ENCODE assay signal across 29 mouse cellular contexts in genomic region chr7:135593286-135593685, GRCm38 (mm10). TPM values are rescaled to one million over a fixed set of nuclear protein-coding genes. Genes with fewer than 3 reads are reported as not detected.
DNase-seq lines count a peak whose midpoint lies in the region; ATAC-seq and TF ChIP-seq lines count a peak whose summit lies in the region.
"Had no signal": no experiment of that assay in that cellular context is flagged by ENCODE, and none has a peak within 500 bp of the region (broad histone marks: within the 10 kb centered on the region; RNA-seq: fewer than 3 reads in every experiment).

No protein-coding gene starts in this region.

- no peak overlapping the region for H3K9ac ChIP-seq in heart, embryonic 11.5 days (ENCODE audit: low read depth, low read length)
- no peak overlapping the region for H3K9ac ChIP-seq in liver, embryonic 15.5 days
- H3K9ac ChIP-seq: embryonic facial prominence, embryonic 13.5 days; forebrain, embryonic 15.5 days; heart, embryonic 15.5 days; limb, embryonic 15.5 days; lung, embryonic 14.5 days; neural tube, embryonic 13.5 days had no signal

- no peak overlapping the region for H3K4me3 ChIP-seq in heart, embryonic 11.5 days (ENCODE audit: low read depth, low read length)
- no peak overlapping the region for H3K4me3 ChIP-seq in bone marrow, adult 2 months (replicated peaks; ENCODE audit: control insufficient read depth, low read depth, low read length)
- no peak overlapping the region for H3K4me3 ChIP-seq in liver, embryonic 15.5 days (replicated peaks)
- H3K4me3 ChIP-seq: embryonic facial prominence, embryonic 13.5 days; forebrain, embryonic 10.5 days; forebrain, embryonic 15.5 days; gastrocnemius, adult 2 months; heart, embryonic 15.5 days; limb, embryonic 10.5 days; limb, embryonic 15.5 days; neural tube, embryonic 13.5 days had no signal

- ATAC-seq in heart, embryonic 11.5 days (replicated peaks; ENCODE audit: insufficient number of reproducible peaks, low FRiP score, low TSS enrichment) = no peak
- ATAC-seq in liver, embryonic 15.5 days (ENCODE audit: insufficient read depth) = no peak
- ATAC-seq: forebrain, embryonic 15.5 days; hindbrain, postnatal 0 days; intestine, embryonic 16.5 days had no signal

- H3K4me2 ChIP-seq in heart, embryonic 11.5 days = no peak overlapping the region
- H3K4me2 ChIP-seq in liver, embryonic 15.5 days = no peak overlapping the region
- H3K4me2 ChIP-seq: embryonic facial prominence, embryonic 13.5 days; forebrain, embryonic 15.5 days; heart, embryonic 15.5 days; limb, embryonic 15.5 days; lung, embryonic 14.5 days; midbrain, embryonic 11.5 days; neural tube, embryonic 13.5 days had no signal

- peak overlapping the region; percentile 15; the same call in 1 of the 2 replicates for H3K27ac ChIP-seq in heart, embryonic 11.5 days (ENCODE audit: low read depth, low read length)
- H3K27ac ChIP-seq in bone marrow, adult 2 months (ENCODE audit: control insufficient read depth, insufficient read depth, low read depth, low read length, poor library complexity) = peak overlapping the region; percentile 49; the same call in 1 of the 2 replicates
- H3K27ac ChIP-seq in liver, embryonic 15.5 days (replicated peaks) = peak overlapping the region; percentile 72
- H3K27ac ChIP-seq: embryonic facial prominence, embryonic 13.5 days; forebrain, embryonic 10.5 days; forebrain, embryonic 15.5 days; gastrocnemius, adult 2 months; heart, embryonic 15.5 days; hindbrain, postnatal 0 days; kidney, postnatal 0 days; limb, embryonic 10.5 days; limb, embryonic 15.5 days; neural tube, embryonic 13.5 days had no signal

- no peak for TF ChIP-seq POLR2A in bone marrow, adult 2 months (IDR thresholded peaks at IDR 0.05; ENCODE audit: borderline replicate concordance, control insufficient read depth, low read depth, low read length)

- H3K36me3 ChIP-seq in heart, embryonic 11.5 days (ENCODE audit: control insufficient read depth, insufficient read depth, low read length) = no peaks in the 10 kb centered on the region
- no peaks in the 10 kb centered on the region for H3K36me3 ChIP-seq in liver, embryonic 15.5 days (replicated peaks)
- H3K36me3 ChIP-seq: embryonic facial prominence, embryonic 13.5 days; forebrain, embryonic 10.5 days; forebrain, embryonic 15.5 days; heart, embryonic 15.5 days; limb, embryonic 10.5 days; limb, embryonic 15.5 days; neural tube, embryonic 13.5 days had no signal

- DNase-seq in heart, adult 18-20 months = no peak
- DNase-seq in thymus, postnatal 0 days (ENCODE audit: low spot score) = peak; percentile 66
- DNase-seq in thymus, adult 18-20 months = no peak
- no peak for DNase-seq in urinary bladder, postnatal 14 days (ENCODE audit: low spot score)
- DNase-seq in frontal cortex, postnatal 10 days (ENCODE audit: low spot score in 2 of 2) = no peak
- DNase-seq: adrenal gland, postnatal 10 days; cerebellum, adult 11-12 months; cerebellum, postnatal 10 days; gastrocnemius, adult 2 months; kidney, adult 8-10 months; kidney, postnatal 4 days; lung, embryonic 14.5 days; lung, postnatal 14 days; retina, postnatal 1 day; right cerebral cortex, postnatal 14 days had no signal

- 0 out of 2 replicates have a peak, but pooled peaks have one; percentile 13 for TF ChIP-seq CTCF in bone marrow, adult 2 months (IDR thresholded peaks at IDR 0.05; ENCODE audit: control insufficient read depth, insufficient read depth, low read length)

- H3K27me3 ChIP-seq in heart, embryonic 11.5 days (ENCODE audit: control insufficient read depth, insufficient read depth, low read length) = peaks cover 10% of the 10 kb centered on the region
- H3K27me3 ChIP-seq in liver, embryonic 15.5 days = no peaks in the 10 kb centered on the region
- H3K27me3 ChIP-seq: embryonic facial prominence, embryonic 13.5 days; forebrain, embryonic 15.5 days; limb, embryonic 15.5 days; neural tube, embryonic 13.5 days had no signal

- peaks cover 27% of the 10 kb centered on the region for H3K4me1 ChIP-seq in heart, embryonic 11.5 days (ENCODE audit: control insufficient read depth, insufficient read depth, low read length)
- peaks cover 31% of the 10 kb centered on the region for H3K4me1 ChIP-seq in bone marrow, adult 2 months (ENCODE audit: control insufficient read depth, insufficient read depth, low read length)
- H3K4me1 ChIP-seq in liver, embryonic 15.5 days (replicated peaks) = peaks cover 89% of the 10 kb centered on the region

- 58% methylated on average over 5 of the region's 5 CpGs for WGBS in heart, embryonic 11.5 days (ENCODE audit: insufficient replicate concordance)
- WGBS in bone marrow, adult 2 months = 22% methylated on average over 5 of the region's 5 CpGs
- WGBS in liver, embryonic 15.5 days (ENCODE audit: insufficient replicate concordance) = 21% methylated on average over 5 of the region's 5 CpGs

- H3K9me3 ChIP-seq in heart, embryonic 11.5 days (replicated peaks; ENCODE audit: control insufficient read depth, low read length) = no peaks in the 10 kb centered on the region
- no peaks in the 10 kb centered on the region for H3K9me3 ChIP-seq in liver, embryonic 15.5 days (replicated peaks)
- H3K9me3 ChIP-seq: embryonic facial prominence, embryonic 13.5 days; forebrain, embryonic 10.5 days; forebrain, embryonic 15.5 days; heart, embryonic 15.5 days; limb, embryonic 10.5 days; limb, embryonic 15.5 days; neural tube, embryonic 13.5 days had no signal

RNA-seq across cellular contexts. Expression of gene Ptpre, which starts 56.0 kb away (rescaled TPM):
- polyA plus RNA-seq in heart, embryonic 11.5 days (2014; fragmentation: Nextera tagmentation; extraction: Ambion mirVana) = 1.3 and 1.7 TPM in 2 replicates
- 1 to 10 TPM; 2.2 to 2.9 TPM for total RNA-seq in heart, adult 18-20 months (2021)
- polyA plus RNA-seq in thymus, postnatal 0 days (2015; fragmentation: Nextera tagmentation; extraction: Ambion mirVana) = 12.7 and 17.3 TPM in 2 replicates
- polyA plus RNA-seq in bone marrow, adult 2 months (2011; ENCODE audit: insufficient read depth, insufficient read length, low replicate concordance, missing spikeins) = 10.8 and 27.7 TPM in 2 replicates
- polyA plus RNA-seq in liver, embryonic 15.5 days (2015; fragmentation: Nextera tagmentation; extraction: Ambion mirVana) = 2.8 and 2.9 TPM in 2 replicates

Comparison
In these comparisons a context has a peak if more than half of its experiments do, and no peak if none do; other contexts are left out.
1. H3K27ac ChIP-seq: peak in every context shown above with its lines; median percentile 72 in liver, embryonic 15.5 days; 49 in bone marrow, adult 2 months; 15 in heart, embryonic 11.5 days.